Mouse (Mus musculus) cerebellum, postnatal 25 days (tissue): ENCODE results near the gene Fndc4.

Experiments used
- DNase-seq, 2 experiments: peaks; one replicate each; pipeline ENCODE4 v3.0.0; 2021; ENCODE audit warnings: mixed read lengths in 2 of 2

Gene Fndc4

GRCm38 (mm10) chr5:31295606-31296141, at the start of gene Fndc4:
Gene Fndc4, minus strand, starts transcription at chr5:31296080.
- DNase-seq, result peak; percentile 77 to 84

GRCm38 (mm10) chr5:31328255-31328654, 32.4 kb upstream of the Fndc4 start:
- peak; percentile 45 to 75 for DNase-seq

- DNase-seq, result peak in 1 of 2 experiments; percentile 22
Measured at GRCm38 (mm10) chr5:31326850-31327249, 31.0 kb upstream of the Fndc4 start.

- DNase-seq, result no peak
Measured at GRCm38 (mm10) chr5:31324085-31324484, 28.2 kb upstream of the Fndc4 start.

GRCm38 (mm10) chr5:31322776-31323175, 26.9 kb upstream of the Fndc4 start:
- no peak for DNase-seq

- no peak for DNase-seq
Measured at GRCm38 (mm10) chr5:31312806-31313205, 16.9 kb upstream of the Fndc4 start.

- no peak for DNase-seq
Measured at GRCm38 (mm10) chr5:31303093-31303492, 7.2 kb upstream of the Fndc4 start.

- no peak for DNase-seq
Measured at GRCm38 (mm10) chr5:31301866-31302265, 6.0 kb upstream of the Fndc4 start.

- DNase-seq, result no peak
Measured at GRCm38 (mm10) chr5:31298486-31298885, 2.6 kb upstream of the Fndc4 start.

GRCm38 (mm10) chr5:31297981-31298380, 2.1 kb upstream of the Fndc4 start:
- no peak for DNase-seq

- no peak for DNase-seq
Measured at GRCm38 (mm10) chr5:31297047-31297757, 1.3 kb upstream of the Fndc4 start, which contains the start of gene Gckr. Gene Gckr, plus strand, starts transcription at chr5:31297443.

GRCm38 (mm10) chr5:31294964-31295605, 795 bp downstream of the Fndc4 start:
- peak; percentile 38 to 44 for DNase-seq

- no peak for DNase-seq
Measured at GRCm38 (mm10) chr5:31291361-31291688, 4.6 kb downstream of the Fndc4 start.

GRCm38 (mm10) chr5:31290521-31291360, 5.1 kb downstream of the Fndc4 start, which contains the start of gene Ift172:
Gene Ift172, minus strand, starts transcription at chr5:31291116.
- DNase-seq, result peak; percentile 95 to 97

GRCm38 (mm10) chr5:31289626-31290230, 6.2 kb downstream of the Fndc4 start:
- DNase-seq, result no peak

- DNase-seq, result no peak
Measured at GRCm38 (mm10) chr5:31288655-31289054, 7.2 kb downstream of the Fndc4 start.

- DNase-seq, result no peak
Measured at GRCm38 (mm10) chr5:31288225-31288624, 7.7 kb downstream of the Fndc4 start.

- DNase-seq, result no peak
Measured at GRCm38 (mm10) chr5:31279245-31279988, 16.5 kb downstream of the Fndc4 start.

- DNase-seq, result no peak
Measured at GRCm38 (mm10) chr5:31273018-31273417, 22.9 kb downstream of the Fndc4 start.

GRCm38 (mm10) chr5:31267686-31268085, 28.2 kb downstream of the Fndc4 start:
- no peak for DNase-seq

GRCm38 (mm10) chr5:31266101-31266500, 29.8 kb downstream of the Fndc4 start:
- DNase-seq, result peak; percentile 62 to 76

GRCm38 (mm10) chr5:31257616-31258015, 38.3 kb downstream of the Fndc4 start:
- DNase-seq, result no peak
